Mouse (Mus musculus) frontal cortex, postnatal 10 days (tissue): ENCODE data around the gene Gmppa.

ENCODE experiments used
- DNase-seq, 2 experiments: peaks; one replicate each; pipeline ENCODE4 v3.0.0; 2022; ENCODE audit warnings: low spot score in 2 of 2, mixed read lengths in 1 of 2

Gene Gmppa

DNA sequence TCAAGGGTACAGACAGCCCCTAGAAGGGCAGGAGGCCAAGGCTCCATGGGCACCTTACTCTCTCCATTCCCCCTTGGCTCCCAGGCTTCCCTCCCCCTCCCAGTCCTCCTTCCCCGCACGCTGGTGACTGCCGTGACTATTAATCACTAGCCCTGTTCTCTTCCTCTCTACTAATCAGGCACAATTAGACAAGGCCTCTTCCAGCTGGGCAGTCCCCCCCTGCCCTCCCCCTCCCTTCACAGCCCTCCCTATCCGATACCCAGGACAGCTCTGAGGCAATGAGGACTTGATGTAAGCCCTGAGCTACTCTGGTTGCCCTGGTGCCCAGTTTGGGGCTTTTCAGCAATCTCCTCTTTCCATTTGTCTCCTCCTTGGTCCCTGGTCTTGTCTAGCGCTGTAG is 20.2 kb downstream of the Gmppa start:
- no peak for DNase-seq

- no peak for DNase-seq
These were observed 21.2 kb downstream of the Gmppa start for GRCm38 (mm10) chr1:75456746-75457564.

GRCm38 (mm10) chr1:75457710-75458024 is 21.9 kb downstream of the Gmppa start:
- DNase-seq = no peak

- DNase-seq = peak in 1 of 2 experiments; percentile 51
These were observed 22.5 kb downstream of the Gmppa start for GRCm38 (mm10) chr1:75458025-75458788.

- peak in 1 of 2 experiments; percentile 47 for DNase-seq
These were observed 23.3 kb downstream of the Gmppa start for GRCm38 (mm10) chr1:75458789-75459684.

- no peak for DNase-seq
These were observed 24.6 kb downstream of the Gmppa start for GRCm38 (mm10) chr1:75460297-75460696.

DNA sequence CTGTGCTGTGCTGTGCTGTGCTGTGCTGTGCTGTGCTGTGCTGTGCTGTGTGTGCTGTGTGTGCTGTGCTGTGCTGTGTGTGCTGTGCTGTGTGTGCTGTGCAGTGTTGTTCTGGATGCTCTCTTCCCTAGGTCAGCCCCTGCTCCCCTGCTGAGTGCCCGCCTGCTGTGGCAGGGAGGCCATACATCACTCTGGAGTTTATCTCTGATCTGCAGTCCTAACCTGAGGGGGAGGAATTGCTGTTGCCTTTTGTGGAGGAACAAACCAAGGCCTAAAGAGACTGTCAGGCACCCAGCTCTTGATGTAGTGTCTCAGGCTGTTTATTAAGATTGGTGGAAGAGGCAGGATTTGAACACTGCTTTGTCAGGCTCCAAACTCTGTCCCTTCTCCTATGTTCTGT is 26.9 kb downstream of the Gmppa start:
- no peak for DNase-seq

GRCm38 (mm10) chr1:75463652-75464204 is 28.0 kb downstream of the Gmppa start:
- DNase-seq = no peak

GRCm38 (mm10) chr1:75467215-75467927 is 31.6 kb downstream of the Gmppa start:
- DNase-seq = peak in 1 of 2 experiments; percentile 77

DNA sequence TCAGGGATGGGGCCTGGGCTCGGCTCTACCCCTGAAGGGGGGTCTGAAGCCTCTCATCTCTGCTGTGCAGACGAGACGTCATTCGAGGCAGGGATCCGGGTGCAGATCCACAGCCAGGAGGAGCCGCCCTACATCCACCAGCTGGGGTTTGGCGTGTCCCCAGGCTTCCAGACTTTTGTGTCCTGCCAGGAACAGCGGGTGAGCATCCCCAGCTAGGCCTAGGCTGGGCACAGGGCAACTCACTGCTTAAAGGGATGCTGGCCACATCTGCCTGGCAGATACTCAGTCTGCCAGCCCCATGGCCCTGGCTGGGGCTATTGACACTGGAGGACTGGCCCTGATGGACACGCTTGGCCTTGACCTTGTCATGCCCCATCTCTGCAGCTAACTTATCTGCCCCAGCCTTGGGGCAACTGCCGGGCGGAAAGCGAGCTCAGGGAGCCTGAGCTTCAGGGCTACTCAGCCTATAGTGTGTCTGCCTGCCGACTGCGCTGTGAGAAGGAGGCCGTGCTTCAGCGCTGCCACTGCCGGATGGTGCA is 33.6 kb downstream of the Gmppa start:
- DNase-seq = no peak

DNA sequence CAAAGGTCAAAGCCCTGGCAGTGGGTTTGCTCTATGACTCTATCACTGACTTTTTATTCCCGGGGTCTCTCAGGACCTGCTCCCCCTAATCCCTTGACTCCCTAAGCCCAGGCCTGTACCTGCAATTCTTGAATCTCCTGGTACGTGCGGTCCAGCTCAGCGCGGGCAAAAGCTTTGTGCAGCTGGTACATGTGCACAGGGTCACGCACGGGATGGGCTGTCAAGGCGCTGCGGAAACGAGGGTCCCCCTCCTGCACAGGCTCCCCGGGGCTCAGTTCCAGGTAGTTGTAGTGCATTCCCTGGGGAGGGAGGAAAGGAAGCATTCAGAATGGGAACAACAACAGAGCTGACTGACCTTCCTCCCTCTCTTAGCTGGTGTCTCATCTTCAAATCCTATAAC is 40.7 kb downstream of the Gmppa start:
- no peak for DNase-seq

- DNase-seq = peak in 1 of 2 experiments; percentile 78
These were observed 41.7 kb downstream of the Gmppa start for GRCm38 (mm10) chr1:75477264-75477965.

GRCm38 (mm10) chr1:75477966-75478290 is 42.2 kb downstream of the Gmppa start:
- DNase-seq = no peak

- DNase-seq = no peak
These were observed 42.8 kb downstream of the Gmppa start for GRCm38 (mm10) chr1:75478497-75478896.

DNA sequence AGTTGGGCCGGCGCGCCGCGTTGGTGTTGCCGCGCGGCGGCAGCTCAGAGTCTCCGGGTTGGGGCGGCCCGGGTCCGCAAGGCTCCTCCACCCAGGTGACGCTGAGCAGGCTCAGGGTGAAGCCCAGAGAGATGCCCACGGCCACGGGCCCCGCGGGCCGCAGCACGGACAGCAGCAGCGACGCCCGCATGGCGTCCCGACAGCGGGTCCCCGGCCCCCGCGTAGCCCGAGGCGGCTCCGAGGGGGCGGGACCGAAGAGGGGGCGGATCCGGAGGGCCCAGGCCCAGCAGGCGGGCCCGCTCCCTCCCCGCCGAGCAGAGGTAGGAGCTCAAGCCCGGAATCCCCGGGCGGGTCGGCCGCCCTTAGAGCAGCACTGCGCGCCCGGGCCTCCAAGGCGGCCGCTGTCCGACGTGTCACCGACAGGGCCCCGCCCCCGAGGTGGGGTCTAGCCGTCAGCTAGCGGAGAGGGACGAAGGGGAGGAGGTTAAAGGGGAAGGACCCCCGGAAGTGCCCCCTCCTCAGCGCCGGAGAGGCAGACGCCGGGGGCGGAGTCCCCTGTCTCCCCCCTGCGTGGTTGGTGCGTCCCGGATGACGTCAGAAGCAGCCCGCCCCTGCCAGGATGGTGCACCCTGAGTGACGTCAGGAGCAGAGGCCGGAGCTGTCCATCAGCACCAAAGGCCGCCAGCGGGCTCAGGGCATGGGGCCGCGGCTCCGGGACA is 43.3 kb downstream of the Gmppa start, which contains the start of the genes Chpf and Tmem198:
Gene Chpf, minus strand, starts transcription at position 392 of the 719 bp plus-strand sequence.
Gene Tmem198, plus strand, starts transcription at position 617 of the 719 bp plus-strand sequence.
- DNase-seq = peak; percentile 97 to 98

- no peak for DNase-seq
These were observed 43.9 kb downstream of the Gmppa start for GRCm38 (mm10) chr1:75479635-75479989.

DNA sequence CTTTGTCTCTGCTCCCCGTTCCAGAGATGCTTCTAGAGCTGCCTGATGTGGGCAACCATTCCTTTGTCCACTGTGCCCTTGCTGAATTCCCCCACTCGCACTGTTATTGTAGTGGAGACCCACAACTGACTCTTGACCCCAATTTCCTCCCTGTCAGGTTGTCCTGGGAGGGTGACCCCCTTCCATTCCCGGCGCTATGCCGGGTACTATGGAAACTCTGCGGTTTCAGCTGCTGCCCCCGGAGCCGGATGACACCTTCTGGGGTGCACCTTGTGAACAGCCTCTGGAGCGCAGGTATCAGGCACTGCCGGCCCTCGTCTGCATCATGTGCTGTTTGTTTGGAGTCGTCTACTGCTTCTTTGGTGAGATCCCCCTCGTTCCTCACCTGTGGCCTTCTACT is 44.3 kb downstream of the Gmppa start:
- DNase-seq = no peak

GRCm38 (mm10) chr1:75480735-75481134 is 45.0 kb downstream of the Gmppa start:
- no peak for DNase-seq

DNA sequence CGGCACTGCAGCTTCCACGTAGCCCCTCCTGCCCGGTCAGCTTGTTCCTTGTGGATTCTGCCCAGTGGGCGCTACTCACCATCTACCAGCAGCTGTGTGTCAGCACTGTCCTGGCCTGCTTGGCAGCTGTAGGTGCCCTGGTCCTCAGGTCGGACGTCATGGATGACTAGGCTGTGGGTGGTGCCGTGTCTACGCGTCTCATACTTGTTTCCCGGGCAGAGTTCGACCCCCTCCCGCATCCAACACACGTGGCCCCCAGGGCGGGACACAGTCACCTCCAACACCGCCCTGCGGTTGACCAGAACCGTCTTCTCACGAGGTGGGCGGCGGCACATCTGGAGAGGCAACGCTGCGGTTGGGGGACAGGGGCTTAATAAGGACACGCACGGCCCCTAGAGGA is 50.8 kb downstream of the Gmppa start:
- no peak for DNase-seq

DNA sequence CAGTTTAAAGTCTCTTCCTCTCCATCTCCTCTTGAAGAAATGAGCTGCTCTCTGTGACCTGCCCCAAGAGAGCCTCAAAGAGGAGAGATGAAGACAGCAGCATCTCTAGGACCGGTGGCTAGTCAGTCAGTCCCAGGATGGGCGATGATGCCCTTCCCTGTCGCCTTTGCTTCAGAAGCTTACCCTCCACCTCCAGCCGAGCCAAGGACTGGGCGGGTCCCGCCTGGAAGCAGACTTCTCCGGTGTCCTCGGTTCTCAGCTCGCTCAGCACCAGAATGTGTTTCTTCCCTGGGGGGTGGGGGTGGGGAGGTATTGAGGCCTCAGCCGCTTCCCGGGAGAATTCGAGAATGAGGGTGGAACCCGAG is 51.3 kb downstream of the Gmppa start:
- no peak for DNase-seq
